Mouse (Mus musculus) small intestine, adult 2 months (tissue): ENCODE data around the gene Galnt7.

Experiments used
- CTCF ChIP-seq: fragments of 200-500 bp; IDR thresholded peaks from 2 replicates; pipeline ENCODE4 v1.5.1; 2012; ENCODE audit warnings: low read depth, mild to moderate bottlenecking, control low read depth, inconsistent platforms, low read length, moderate library complexity, mixed read lengths; ENCODE audit not compliant: insufficient replicate concordance, insufficient read length; ENCODE audit errors: extremely low read depth
- POLR2A ChIP-seq: fragments of 200-500 bp; IDR thresholded peaks from 2 replicates; pipeline ENCODE4 v1.6.1; 2012; ENCODE audit warnings: low read depth, mild to moderate bottlenecking, control low read depth, inconsistent platforms, low read length, moderate library complexity

GRCm38 (mm10) chr8:57577301-57577700, 75.5 kb downstream of the Galnt7 start:
- no peak for TF ChIP-seq POLR2A
- TF ChIP-seq CTCF, result no peak
